Mouse (Mus musculus) layer of hippocampus, adult 2 months (tissue): ENCODE results near the gene Plekhm1. TPM values are rescaled to one million over a fixed set of nuclear protein-coding genes. Genes with fewer than 3 reads are reported as not detected.
A peak's percentile ranks its signal among the peaks of the same experiment; 100 is the strongest.
"Not testable (repeated sequence)": the region's sequence is repeated elsewhere in the genome, so short reads cannot be mapped to it uniquely, and the experiment has no call there.

Experiments used
- DNase-seq, 2 experiments: peaks; one replicate each; pipeline ENCODE4 v3.0.0; 2022; ENCODE audit warnings: low spot score in 2 of 2
- H3K27ac ChIP-seq: fragments of 200-600 bp; 2 replicates; pipeline ENCODE4 v1.8.1; 2022
- H3K4me3 ChIP-seq: fragments of 200-600 bp; 2 replicates; pipeline ENCODE4 v1.8.1; 2022; ENCODE audit warnings: mild to moderate bottlenecking
- CTCF ChIP-seq: fragments of 200-600 bp; conservative IDR thresholded peaks from 2 replicates; pipeline ENCODE4 v1.8.1; 2022; ENCODE audit warnings: antibody characterized with exemption, mild to moderate bottlenecking, moderate library complexity
- total RNA-seq, 2 experiments: library from RNA; stranded (reverse); gene quantifications; 2 replicates each; pipeline ENCODE4 v1.2.3; 2021

Gene Plekhm1
- total RNA-seq, 2 experiments from 2014 or later, result 18.3 to 20.3 TPM

- H3K4me3 ChIP-seq, result no peak overlapping the region
- peak; percentile 76 for TF ChIP-seq CTCF
Observed at GRCm38 (mm10) chr11:103325172-103325571, 87.3 kb downstream of the Plekhm1 start.

GRCm38 (mm10) chr11:103324723-103325122 is 87.8 kb downstream of the Plekhm1 start:
- no peak for TF ChIP-seq CTCF
- H3K4me3 ChIP-seq, result no peak overlapping the region
- DNase-seq, result no peak
- no peak overlapping the region for H3K27ac ChIP-seq

More at GRCm38 (mm10) chr11:103325172-103325571, 87.3 kb downstream of the Plekhm1 start:
- peak in 1 of 2 experiments; percentile 59 for DNase-seq
- no peak overlapping the region for H3K27ac ChIP-seq

GRCm38 (mm10) chr11:103322832-103323231 is 89.7 kb downstream of the Plekhm1 start:
- DNase-seq, H3K4me3 ChIP-seq, H3K27ac ChIP-seq: not testable (repeated sequence)

GRCm38 (mm10) chr11:103320646-103321045 is 91.8 kb downstream of the Plekhm1 start:
- no peak overlapping the region for H3K27ac ChIP-seq
- TF ChIP-seq CTCF, result no peak
- H3K4me3 ChIP-seq, result no peak overlapping the region
- DNase-seq, result no peak

GRCm38 (mm10) chr11:103320196-103320595 is 92.3 kb downstream of the Plekhm1 start:
- no peak for TF ChIP-seq CTCF
- DNase-seq, result no peak
- Histone ChIP-seq H3K4me3 (no peak overlapping the region), H3K27ac (no peak overlapping the region)

GRCm38 (mm10) chr11:103318042-103318441 is 94.4 kb downstream of the Plekhm1 start:
- DNase-seq, result no peak
- H3K27ac ChIP-seq, result no peak overlapping the region
- TF ChIP-seq CTCF, result no peak
- H3K4me3 ChIP-seq, result no peak overlapping the region

- no peak for DNase-seq
- H3K27ac ChIP-seq, result no peak overlapping the region
- no peak overlapping the region for H3K4me3 ChIP-seq
- TF ChIP-seq CTCF, result no peak
Observed at GRCm38 (mm10) chr11:103315379-103315778, 97.1 kb downstream of the Plekhm1 start.

GRCm38 (mm10) chr11:103314736-103315374 is 97.6 kb downstream of the Plekhm1 start:
- H3K4me3 ChIP-seq, result no peak overlapping the region
- TF ChIP-seq CTCF, result no peak
- no peak overlapping the region for H3K27ac ChIP-seq
- DNase-seq, result no peak

Other genes with a start within 250 kb of the Plekhm1 start
- 100 to 1,000 TPM; 142 to 156 TPM for gene Fmnl1, start 241.6 kb downstream of the Plekhm1 start, total RNA-seq
- 1 to 10 TPM; 1.5 to 2.0 TPM for gene 1700023F06Rik, start 204.1 kb downstream of the Plekhm1 start, total RNA-seq
- 1 to 10 TPM; 1.2 to 1.3 TPM for gene Spata32, start 194.3 kb downstream of the Plekhm1 start, total RNA-seq
- gene Map3k14, start 145.2 kb downstream of the Plekhm1 start, total RNA-seq, result 1 to 10 TPM; 3.3 TPM
- 10 to 100 TPM; 11.8 to 14.0 TPM for gene Arhgap27, start 49.0 kb downstream of the Plekhm1 start, total RNA-seq
- gene Lrrc37a, start 91.9 kb upstream of the Plekhm1 start, total RNA-seq, result not detected
- not detected for gene Gm884, start 208.5 kb upstream of the Plekhm1 start, total RNA-seq
- gene Lyzl6, start 226.2 kb upstream of the Plekhm1 start, total RNA-seq, result not detected
- gene Rprml, start 236.9 kb upstream of the Plekhm1 start, total RNA-seq, result 100 to 1,000 TPM; 102 to 117 TPM